Mouse (Mus musculus): ENCODE measurements around the gene Tmem179. TPM values are rescaled to one million over a fixed set of nuclear protein-coding genes. Genes with fewer than 3 reads are reported as not detected.

Gene Tmem179
- polyA plus RNA-seq, 1 experiment, result 145 TPM

DNA sequence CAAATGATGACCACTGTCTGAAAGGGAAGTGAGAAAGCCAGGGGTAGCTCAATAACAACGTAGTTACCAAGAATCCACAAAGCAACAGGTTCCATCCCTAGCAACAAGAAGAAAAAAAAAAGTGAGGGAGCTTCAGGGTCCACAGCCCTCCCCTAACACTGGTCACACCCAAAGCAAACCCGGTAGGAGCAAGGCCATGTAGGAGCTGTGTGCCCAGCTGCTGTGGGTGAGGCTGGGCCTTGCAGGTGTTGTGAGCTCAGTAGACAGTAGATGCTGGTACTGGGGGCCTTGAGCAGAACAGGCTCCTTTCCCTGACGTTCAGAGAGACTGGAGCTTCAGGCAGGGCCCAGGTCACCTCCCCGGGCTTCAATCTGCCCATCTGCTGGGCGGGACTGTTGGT, 36.0 kb upstream of the Tmem179 start:
- Histone ChIP-seq H3K4me1 (ENCODE audit: control insufficient read depth, insufficient read depth, low read length) (no peaks in the 10 kb centered on the region), H3K27ac (ENCODE audit: insufficient read depth, low read length) (no peak overlapping the region), H3K4me3 (ENCODE audit: insufficient read depth, low read length) (no peak overlapping the region)
- TF ChIP-seq CTCF (IDR thresholded peaks at IDR 0.05; ENCODE audit: extremely low read depth, insufficient read depth, low read length) (no peak), POLR2A (IDR thresholded peaks at IDR 0.05; ENCODE audit: extremely low read depth, insufficient read depth, low read length) (no peak)

DNA sequence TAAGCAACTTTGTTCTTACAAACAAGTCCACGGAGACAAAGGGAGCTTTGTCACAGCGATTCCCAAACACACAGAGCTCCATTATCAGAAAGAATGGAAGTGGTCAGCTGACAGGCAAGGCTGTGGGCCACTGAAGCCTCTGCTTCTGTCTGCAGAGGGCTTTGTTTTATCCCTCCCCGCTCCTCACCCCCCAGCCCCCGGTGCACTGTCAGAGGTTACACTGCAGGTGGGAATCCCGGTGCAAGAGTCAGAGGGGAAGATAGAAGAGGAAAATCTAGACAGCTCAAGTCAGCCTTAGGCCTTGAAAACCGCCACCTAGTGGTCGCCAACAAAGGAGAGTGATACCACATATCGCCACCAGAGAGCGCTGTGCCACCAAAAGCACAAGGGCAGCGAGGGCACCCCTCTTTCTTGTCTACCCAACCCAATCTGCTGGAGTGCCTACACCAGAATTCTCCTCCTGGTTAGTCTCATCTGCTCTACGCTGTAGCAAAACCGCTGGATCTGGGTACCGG, 35.4 kb upstream of the Tmem179 start:
- H3K4me1 ChIP-seq (ENCODE audit: control insufficient read depth, insufficient read depth, low read length), result no peaks in the 10 kb centered on the region
- H3K27ac ChIP-seq (ENCODE audit: insufficient read depth, low read length), result peak overlapping the region; percentile 9; the same call in 1 of the 2 replicates
- no peak overlapping the region for H3K4me3 ChIP-seq (ENCODE audit: insufficient read depth, low read length)
- TF ChIP-seq CTCF (IDR thresholded peaks at IDR 0.05; ENCODE audit: extremely low read depth, insufficient read depth, low read length), result peak; percentile 100
- TF ChIP-seq POLR2A (IDR thresholded peaks at IDR 0.05; ENCODE audit: extremely low read depth, insufficient read depth, low read length), result no peak

DNA sequence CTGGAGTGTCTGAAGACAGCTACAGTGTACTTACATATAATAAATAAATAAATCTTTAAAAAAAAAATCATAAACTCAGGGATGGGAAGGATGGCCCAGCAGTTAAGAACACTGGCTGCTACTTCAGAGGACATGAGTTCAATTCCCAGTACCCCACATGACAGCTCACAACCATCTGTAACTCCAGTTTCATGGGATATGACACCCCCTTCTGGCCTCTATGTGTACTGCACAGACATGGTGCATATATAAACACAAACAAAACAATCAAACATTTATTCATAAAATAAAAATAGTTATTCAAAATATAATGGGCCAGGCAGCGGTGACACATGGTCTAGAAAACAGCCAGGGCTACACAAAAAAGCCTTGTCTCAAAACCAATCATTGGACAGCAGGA, 32.7 kb upstream of the Tmem179 start:
- Histone ChIP-seq H3K4me3 (ENCODE audit: insufficient read depth, low read length) (no peak overlapping the region), H3K27ac (ENCODE audit: insufficient read depth, low read length) (no peak overlapping the region), H3K4me1 (ENCODE audit: control insufficient read depth, insufficient read depth, low read length) (no peaks in the 10 kb centered on the region)
- TF ChIP-seq CTCF (IDR thresholded peaks at IDR 0.05; ENCODE audit: extremely low read depth, insufficient read depth, low read length), result no peak

DNA sequence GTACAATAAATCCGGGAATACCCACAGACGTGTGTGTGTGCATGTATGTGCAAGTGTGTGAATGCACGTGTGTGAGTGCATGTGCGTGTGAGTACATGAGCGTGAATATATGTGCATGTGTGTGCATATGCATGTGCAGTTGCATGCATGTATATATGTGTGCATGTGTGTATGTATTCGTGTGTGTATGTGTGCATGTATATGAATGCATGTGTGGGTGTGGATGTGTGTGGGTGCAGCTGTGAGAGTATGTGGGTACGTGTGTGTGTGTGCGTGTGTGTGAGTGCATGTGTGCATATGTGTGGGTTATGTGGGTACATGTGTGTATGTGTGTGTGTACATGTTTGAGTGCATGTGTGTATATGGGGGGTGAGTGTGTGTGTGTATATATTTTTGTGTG, 29.6 kb upstream of the Tmem179 start:
- Histone ChIP-seq H3K4me1 (ENCODE audit: control insufficient read depth, insufficient read depth, low read length) (peaks cover 2% of the 10 kb centered on the region), H3K27ac (ENCODE audit: insufficient read depth, low read length) (no peak overlapping the region), H3K4me3 (ENCODE audit: insufficient read depth, low read length) (no peak overlapping the region)
- TF ChIP-seq POLR2A (IDR thresholded peaks at IDR 0.05; ENCODE audit: extremely low read depth, insufficient read depth, low read length), result no peak
- no peak for TF ChIP-seq CTCF (IDR thresholded peaks at IDR 0.05; ENCODE audit: extremely low read depth, insufficient read depth, low read length)

DNA sequence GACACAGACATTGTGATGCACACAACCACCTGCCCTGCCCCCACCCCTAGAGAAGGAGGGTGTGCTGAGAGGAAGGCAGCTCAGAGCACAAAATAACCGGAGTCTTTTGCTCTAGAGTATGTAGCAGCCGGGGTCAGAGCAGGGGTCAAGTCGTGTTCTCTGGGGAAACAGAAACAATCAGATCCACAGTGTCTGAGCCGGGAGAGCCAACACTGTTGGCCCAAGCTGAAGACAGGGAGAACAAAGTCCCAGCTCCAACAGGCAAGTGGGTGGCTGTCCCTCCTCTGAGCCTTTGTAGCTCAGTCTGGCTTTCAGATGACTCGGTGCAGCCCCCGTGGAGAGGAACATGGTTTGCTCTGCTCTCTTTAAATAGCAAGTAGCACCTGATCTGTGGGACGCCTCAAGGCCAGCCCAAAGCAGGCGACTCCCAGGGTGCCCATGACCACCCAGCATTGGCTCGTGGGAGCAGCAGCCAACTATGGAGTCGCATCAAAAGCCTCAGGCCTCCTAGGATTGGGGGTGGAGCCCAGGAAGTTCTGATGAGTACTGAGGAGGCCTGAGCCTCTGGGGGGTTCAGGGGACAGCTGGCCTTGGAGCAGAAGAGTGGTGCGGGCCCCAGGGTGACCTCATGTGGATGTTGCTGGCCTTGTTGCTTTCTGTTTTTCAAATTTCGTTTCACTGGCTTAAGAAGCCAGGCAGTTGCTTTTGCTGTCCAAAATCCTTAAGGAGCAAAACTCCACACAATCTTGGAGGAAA, 28.6 kb upstream of the Tmem179 start:
- TF ChIP-seq CTCF (IDR thresholded peaks at IDR 0.05; ENCODE audit: extremely low read depth, insufficient read depth, low read length) (no peak), POLR2A (IDR thresholded peaks at IDR 0.05; ENCODE audit: extremely low read depth, insufficient read depth, low read length) (no peak)
- no peak overlapping the region for H3K27ac ChIP-seq (ENCODE audit: insufficient read depth, low read length)
- peaks cover 2% of the 10 kb centered on the region for H3K4me1 ChIP-seq (ENCODE audit: control insufficient read depth, insufficient read depth, low read length)
- no peak overlapping the region for H3K4me3 ChIP-seq (ENCODE audit: insufficient read depth, low read length)

GRCm38 (mm10) chr12:112543941-112544340, 27.4 kb upstream of the Tmem179 start:
- H3K27ac ChIP-seq (ENCODE audit: insufficient read depth, low read length), result no peak overlapping the region
- peaks cover 2% of the 10 kb centered on the region for H3K4me1 ChIP-seq (ENCODE audit: control insufficient read depth, insufficient read depth, low read length)
- H3K4me3 ChIP-seq (ENCODE audit: insufficient read depth, low read length), result no peak overlapping the region
- TF ChIP-seq POLR2A (IDR thresholded peaks at IDR 0.05; ENCODE audit: extremely low read depth, insufficient read depth, low read length) (no peak), CTCF (IDR thresholded peaks at IDR 0.05; ENCODE audit: extremely low read depth, insufficient read depth, low read length) (no peak)

GRCm38 (mm10) chr12:112542920-112543300, 26.4 kb upstream of the Tmem179 start:
- Histone ChIP-seq H3K27ac (ENCODE audit: insufficient read depth, low read length) (no peak overlapping the region), H3K4me3 (ENCODE audit: insufficient read depth, low read length) (no peak overlapping the region), H3K4me1 (ENCODE audit: control insufficient read depth, insufficient read depth, low read length) (peaks cover 2% of the 10 kb centered on the region)
- TF ChIP-seq CTCF (IDR thresholded peaks at IDR 0.05; ENCODE audit: extremely low read depth, insufficient read depth, low read length) (peak; percentile 92), POLR2A (IDR thresholded peaks at IDR 0.05; ENCODE audit: extremely low read depth, insufficient read depth, low read length) (no peak)

GRCm38 (mm10) chr12:112542257-112542919, 25.8 kb upstream of the Tmem179 start:
- no peak overlapping the region for H3K27ac ChIP-seq (ENCODE audit: insufficient read depth, low read length)
- H3K4me3 ChIP-seq (ENCODE audit: insufficient read depth, low read length), result no peak overlapping the region
- peaks cover 2% of the 10 kb centered on the region for H3K4me1 ChIP-seq (ENCODE audit: control insufficient read depth, insufficient read depth, low read length)
- TF ChIP-seq POLR2A (IDR thresholded peaks at IDR 0.05; ENCODE audit: extremely low read depth, insufficient read depth, low read length) (no peak), CTCF (IDR thresholded peaks at IDR 0.05; ENCODE audit: extremely low read depth, insufficient read depth, low read length) (no peak)

- no peak overlapping the region for H3K27ac ChIP-seq (ENCODE audit: insufficient read depth, low read length)
- no peak overlapping the region for H3K4me3 ChIP-seq (ENCODE audit: insufficient read depth, low read length)
- TF ChIP-seq POLR2A (IDR thresholded peaks at IDR 0.05; ENCODE audit: extremely low read depth, insufficient read depth, low read length), result no peak
- TF ChIP-seq CTCF (IDR thresholded peaks at IDR 0.05; ENCODE audit: extremely low read depth, insufficient read depth, low read length), result no peak
- H3K4me1 ChIP-seq (ENCODE audit: control insufficient read depth, insufficient read depth, low read length), result peaks cover 2% of the 10 kb centered on the region
Observed at GRCm38 (mm10) chr12:112541483-112542091, 25.0 kb upstream of the Tmem179 start.

Data from cortical plate, adult 2 months (tissue).